Mouse (Mus musculus) embryonic facial prominence, embryonic 14.5 days (tissue): ENCODE data around the gene Gm5141. TPM values are rescaled to one million over a fixed set of nuclear protein-coding genes. Genes with fewer than 3 reads are reported as not detected.
"Not testable (repeated sequence)": the region's sequence is repeated elsewhere in the genome, so short reads cannot be mapped to it uniquely, and the experiment has no call there.

ENCODE experiments used
- ATAC-seq: fragments of 200-750 bp; cut with Nextera tagmentation; 2 replicates; pipeline ENCODE4 v1.8.0; 2017; ENCODE audit warnings: low read depth, moderate number of reproducible peaks, moderate TSS enrichment
- DNase-seq: peaks from one replicate; pipeline ENCODE4 v3.0.0-alpha.2; 2015; ENCODE audit warnings: low spot score
- H3K27ac ChIP-seq: fragments of 300-500 bp; sonication (generic); replicated peaks from 2 replicates; pipeline ENCODE4 v1.5.1; 2014; ENCODE audit warnings: low read depth, mild to moderate bottlenecking, low read length, moderate library complexity
- H3K27me3 ChIP-seq: fragments of 300-500 bp; sonication (generic); replicated peaks from 2 replicates; pipeline ENCODE4 v1.6.1; 2014; ENCODE audit warnings: low read length; ENCODE audit not compliant: control insufficient read depth, insufficient read depth
- H3K36me3 ChIP-seq: fragments of 300-500 bp; sonication (generic); 2 replicates; pipeline ENCODE4 v1.6.1; 2014; ENCODE audit warnings: low read length, mixed read lengths; ENCODE audit not compliant: control insufficient read depth, insufficient read depth
- H3K4me1 ChIP-seq: fragments of 300-500 bp; sonication (generic); 2 replicates; pipeline ENCODE4 v1.6.1; 2014; ENCODE audit warnings: antibody characterized with exemption, low read length; ENCODE audit not compliant: control insufficient read depth, insufficient read depth
- H3K4me2 ChIP-seq: fragments of 300-500 bp; sonication (generic); 2 replicates; pipeline ENCODE4 v1.6.1; 2014; ENCODE audit warnings: low read depth, mild to moderate bottlenecking, low read length, moderate library complexity, mixed read lengths
- H3K4me3 ChIP-seq: fragments of 300-500 bp; sonication (generic); 2 replicates; pipeline ENCODE4 v1.5.1; 2014; ENCODE audit warnings: low read depth, mild to moderate bottlenecking, low read length
- H3K9ac ChIP-seq: fragments of 300-500 bp; sonication (generic); 2 replicates; pipeline ENCODE4 v1.6.1; 2014; ENCODE audit warnings: low read depth, mild to moderate bottlenecking, low read length, moderate library complexity, mixed read lengths
- H3K9me3 ChIP-seq: fragments of 300-500 bp; sonication (generic); 2 replicates; pipeline ENCODE4 v1.6.1; 2016; ENCODE audit warnings: low read length; ENCODE audit not compliant: control insufficient read depth
- WGBS: fragments of 180-500 bp; shearing (Covaris S2); extraction: QIAGEN DNeasy Blood & Tissue Kit; methylation state at CpG from one replicate; pipeline ENCODE4 v1.1.7; 2014; 5-methylcytosine and 5-hydroxymethylcytosine counted together
- polyA plus RNA-seq: library from polyadenylated mRNA; unstranded; fragments of >200 nt; fragmentation: Nextera tagmentation; extraction: Ambion mirVana; gene quantifications from 2 replicates; pipeline ENCODE4 v1.2.1, GENCODE M21; 2014

Gene Gm5141
- 7.5 and 10.5 TPM in 2 replicates for polyA plus RNA-seq

- H3K27me3 ChIP-seq, H3K4me1 ChIP-seq, H3K27ac ChIP-seq: not testable (repeated sequence)
- Histone ChIP-seq H3K4me2 (peak within 1 kb of the TSS; percentile 63), H3K9me3 (peaks cover 13% of the 10 kb centered on the region), H3K9ac (peak within 1 kb of the TSS; percentile 63), H3K4me3 (peak within 1 kb of the TSS; percentile 49), H3K36me3 (peaks cover 13% of the 10 kb centered on the region; the same call in 1 of the 2 replicates)
- ATAC-seq (peak; percentile 100), DNase-seq (peak; percentile 21)
- 7% methylated on average over 19 of the region's 23 CpGs for WGBS
Measured at GRCm38 (mm10) chr13:62785199-62786134, at the start of gene Gm5141. Gm5141 (minus strand) TSS chr13:62785808.

GRCm38 (mm10) chr13:62833341-62833740, 47.7 kb upstream of the Gm5141 start:
- no peak overlapping the region for H3K27ac ChIP-seq
- no peaks in the 10 kb centered on the region for H3K36me3 ChIP-seq
- no peak overlapping the region for H3K4me2 ChIP-seq
- ATAC-seq = no peak
- no peaks in the 10 kb centered on the region for H3K9me3 ChIP-seq
- no peaks in the 10 kb centered on the region for H3K27me3 ChIP-seq
- 24% methylated on average over 4 of the region's 4 CpGs for WGBS
- H3K4me3 ChIP-seq = no peak overlapping the region
- DNase-seq = no peak
- H3K4me1 ChIP-seq = no peaks in the 10 kb centered on the region
- H3K9ac ChIP-seq = no peak overlapping the region

GRCm38 (mm10) chr13:62832239-62832638, 46.6 kb upstream of the Gm5141 start:
- Histone ChIP-seq H3K4me3 (no peak overlapping the region), H3K36me3 (no peaks in the 10 kb centered on the region), H3K4me2 (no peak overlapping the region), H3K9ac (no peak overlapping the region), H3K27ac (no peak overlapping the region), H3K27me3 (no peaks in the 10 kb centered on the region), H3K4me1 (no peaks in the 10 kb centered on the region), H3K9me3 (no peaks in the 10 kb centered on the region)
- no peak for ATAC-seq
- DNase-seq = no peak
- WGBS = 65% methylated on average over 2 of the region's 2 CpGs

GRCm38 (mm10) chr13:62815705-62816104, 30.1 kb upstream of the Gm5141 start:
- 78% methylated on average over 3 of the region's 3 CpGs for WGBS
- DNase-seq, H3K4me2 ChIP-seq, H3K9ac ChIP-seq, H3K27ac ChIP-seq, H3K4me1 ChIP-seq, H3K27me3 ChIP-seq, H3K36me3 ChIP-seq, ATAC-seq, H3K9me3 ChIP-seq, H3K4me3 ChIP-seq: not testable (repeated sequence)

GRCm38 (mm10) chr13:62812713-62813112, 27.1 kb upstream of the Gm5141 start:
- 17% methylated on average over 26 of the region's 32 CpGs for WGBS
- no peak overlapping the region for H3K27ac ChIP-seq
- ATAC-seq (no peak), DNase-seq (no peak)
- H3K4me1 ChIP-seq = no peaks in the 10 kb centered on the region
- H3K4me2 ChIP-seq = peak overlapping the region; percentile 61
- H3K27me3 ChIP-seq = no peaks in the 10 kb centered on the region
- H3K9ac ChIP-seq = peak overlapping the region; percentile 55
- H3K36me3 ChIP-seq = no peaks in the 10 kb centered on the region
- no peaks in the 10 kb centered on the region for H3K9me3 ChIP-seq
- peak overlapping the region; percentile 37 for H3K4me3 ChIP-seq

- WGBS = 88% methylated on average over 6 of the region's 6 CpGs
Measured at GRCm38 (mm10) chr13:62807981-62808380, 22.4 kb upstream of the Gm5141 start.

GRCm38 (mm10) chr13:62786135-62786493, 506 bp upstream of the Gm5141 start:
- peak overlapping the region; percentile 49 for H3K4me3 ChIP-seq
- H3K9ac ChIP-seq, ATAC-seq, H3K4me1 ChIP-seq, DNase-seq, H3K27ac ChIP-seq, H3K9me3 ChIP-seq, H3K27me3 ChIP-seq: not testable (repeated sequence)
- H3K4me2 ChIP-seq = peak overlapping the region; percentile 63
- WGBS = 71% methylated on average over 2 of the region's 2 CpGs
- H3K36me3 ChIP-seq = peaks cover 11% of the 10 kb centered on the region; the same call in 1 of the 2 replicates

More at GRCm38 (mm10) chr13:62807981-62808380, 22.4 kb upstream of the Gm5141 start:
- H3K9me3 ChIP-seq, H3K9ac ChIP-seq, ATAC-seq, H3K4me2 ChIP-seq, H3K27ac ChIP-seq, DNase-seq, H3K4me3 ChIP-seq, H3K27me3 ChIP-seq, H3K36me3 ChIP-seq, H3K4me1 ChIP-seq: not testable (repeated sequence)

GRCm38 (mm10) chr13:62763806-62764205, 21.8 kb downstream of the Gm5141 start:
- H3K27me3 ChIP-seq, ATAC-seq, H3K9ac ChIP-seq, H3K4me2 ChIP-seq, H3K36me3 ChIP-seq, H3K4me1 ChIP-seq, H3K9me3 ChIP-seq, H3K27ac ChIP-seq, H3K4me3 ChIP-seq: not testable (repeated sequence)
- peak; percentile 5 for DNase-seq
- 66% methylated on average over 2 of the region's 2 CpGs for WGBS
